Mouse (Mus musculus) embryonic facial prominence, embryonic 14.5 days (tissue): ENCODE data around the gene Cdc42ep4. TPM values are rescaled to one million over a fixed set of nuclear protein-coding genes. Genes with fewer than 3 reads are reported as not detected.

Experiments used
- ATAC-seq: fragments of 200-750 bp; cut with Nextera tagmentation; 2 replicates; pipeline ENCODE4 v1.8.0; 2017; ENCODE audit warnings: low read depth, moderate number of reproducible peaks, moderate TSS enrichment
- DNase-seq: peaks from one replicate; pipeline ENCODE4 v3.0.0-alpha.2; 2015; ENCODE audit warnings: low spot score
- H3K27ac ChIP-seq: fragments of 300-500 bp; sonication (generic); replicated peaks from 2 replicates; pipeline ENCODE4 v1.5.1; 2014; ENCODE audit warnings: low read depth, mild to moderate bottlenecking, low read length, moderate library complexity
- H3K27me3 ChIP-seq: fragments of 300-500 bp; sonication (generic); replicated peaks from 2 replicates; pipeline ENCODE4 v1.6.1; 2014; ENCODE audit warnings: low read length; ENCODE audit not compliant: control insufficient read depth, insufficient read depth
- H3K36me3 ChIP-seq: fragments of 300-500 bp; sonication (generic); 2 replicates; pipeline ENCODE4 v1.6.1; 2014; ENCODE audit warnings: low read length, mixed read lengths; ENCODE audit not compliant: control insufficient read depth, insufficient read depth
- H3K4me1 ChIP-seq: fragments of 300-500 bp; sonication (generic); 2 replicates; pipeline ENCODE4 v1.6.1; 2014; ENCODE audit warnings: antibody characterized with exemption, low read length; ENCODE audit not compliant: control insufficient read depth, insufficient read depth
- H3K4me2 ChIP-seq: fragments of 300-500 bp; sonication (generic); 2 replicates; pipeline ENCODE4 v1.6.1; 2014; ENCODE audit warnings: low read depth, mild to moderate bottlenecking, low read length, moderate library complexity, mixed read lengths
- H3K4me3 ChIP-seq: fragments of 300-500 bp; sonication (generic); 2 replicates; pipeline ENCODE4 v1.5.1; 2014; ENCODE audit warnings: low read depth, mild to moderate bottlenecking, low read length
- H3K9ac ChIP-seq: fragments of 300-500 bp; sonication (generic); 2 replicates; pipeline ENCODE4 v1.6.1; 2014; ENCODE audit warnings: low read depth, mild to moderate bottlenecking, low read length, moderate library complexity, mixed read lengths
- H3K9me3 ChIP-seq: fragments of 300-500 bp; sonication (generic); 2 replicates; pipeline ENCODE4 v1.6.1; 2016; ENCODE audit warnings: low read length; ENCODE audit not compliant: control insufficient read depth
- WGBS: fragments of 180-500 bp; shearing (Covaris S2); extraction: QIAGEN DNeasy Blood & Tissue Kit; methylation state at CpG from one replicate; pipeline ENCODE4 v1.1.7; 2014; 5-methylcytosine and 5-hydroxymethylcytosine counted together
- polyA plus RNA-seq: library from polyadenylated mRNA; unstranded; fragments of >200 nt; fragmentation: Nextera tagmentation; extraction: Ambion mirVana; gene quantifications from 2 replicates; pipeline ENCODE4 v1.2.1, GENCODE M21; 2014

Cdc42ep4 gene
- 39.3 and 51.0 TPM in 2 replicates for polyA plus RNA-seq

GRCm38 (mm10) chr11:113751484-113752084, at the start of gene Cdc42ep4:
Gene Cdc42ep4 (minus strand): TSS chr11:113751881.
- ATAC-seq: peak; percentile 86
- peak within 1 kb of the TSS; percentile 99 for H3K27ac ChIP-seq
- under 1% methylated on average over 39 of the region's 44 CpGs for WGBS
- H3K4me1 ChIP-seq: peaks cover 29% of the 10 kb centered on the region
- peak within 1 kb of the TSS; percentile 91 for H3K9ac ChIP-seq
- no peaks in the 10 kb centered on the region for H3K27me3 ChIP-seq
- H3K9me3 ChIP-seq: no peaks in the 10 kb centered on the region
- DNase-seq: peak; percentile 98
- H3K36me3 ChIP-seq: 0 out of 2 replicates have a peak, but pooled peaks cover 4% of the 10 kb centered on the region
- peak within 1 kb of the TSS; percentile 94 for H3K4me2 ChIP-seq
- H3K4me3 ChIP-seq: peak within 1 kb of the TSS; percentile 71

- Histone ChIP-seq H3K9ac (no peak overlapping the region), H3K4me2 (no peak overlapping the region), H3K27ac (no peak overlapping the region), H3K36me3 (0 out of 2 replicates have a peak, but pooled peaks cover 7% of the 10 kb centered on the region), H3K9me3 (no peaks in the 10 kb centered on the region), H3K4me3 (no peak overlapping the region), H3K4me1 (peaks cover 14% of the 10 kb centered on the region), H3K27me3 (no peaks in the 10 kb centered on the region)
- WGBS: 93% methylated on average over 12 of the region's 12 CpGs
- DNase-seq (no peak), ATAC-seq (no peak)
These were observed 48.3 kb upstream of the Cdc42ep4 start for GRCm38 (mm10) chr11:113800026-113800425.

- Histone ChIP-seq H3K4me2 (no peak overlapping the region), H3K27me3 (no peaks in the 10 kb centered on the region), H3K4me1 (peaks cover 14% of the 10 kb centered on the region), H3K9me3 (no peaks in the 10 kb centered on the region), H3K27ac (no peak overlapping the region), H3K9ac (no peak overlapping the region), H3K36me3 (no peaks in the 10 kb centered on the region), H3K4me3 (no peak overlapping the region)
- 81% methylated on average over 14 of the region's 14 CpGs for WGBS
- ATAC-seq: no peak
- DNase-seq: no peak
These were observed 47.4 kb upstream of the Cdc42ep4 start for GRCm38 (mm10) chr11:113799041-113799447.

GRCm38 (mm10) chr11:113798011-113798410, 46.3 kb upstream of the Cdc42ep4 start:
- Histone ChIP-seq H3K27me3 (no peaks in the 10 kb centered on the region), H3K9ac (no peak overlapping the region), H3K4me1 (peaks cover 14% of the 10 kb centered on the region), H3K9me3 (no peaks in the 10 kb centered on the region), H3K4me3 (no peak overlapping the region), H3K36me3 (no peaks in the 10 kb centered on the region), H3K4me2 (no peak overlapping the region), H3K27ac (no peak overlapping the region)
- ATAC-seq: no peak
- no peak for DNase-seq
- 67% methylated on average over 6 of the region's 6 CpGs for WGBS

GRCm38 (mm10) chr11:113797014-113797983, 45.6 kb upstream of the Cdc42ep4 start:
- Histone ChIP-seq H3K27me3 (no peaks in the 10 kb centered on the region), H3K27ac (0 out of 2 replicates have a peak overlapping the region, but pooled peaks have one; percentile 28), H3K9ac (no peak overlapping the region), H3K4me2 (no peak overlapping the region), H3K36me3 (no peaks in the 10 kb centered on the region), H3K9me3 (no peaks in the 10 kb centered on the region), H3K4me1 (peaks cover 16% of the 10 kb centered on the region), H3K4me3 (no peak overlapping the region)
- no peak; the same call in 1 of the 2 replicates for ATAC-seq
- WGBS: 56% methylated on average over 19 of the region's 19 CpGs
- no peak for DNase-seq

- no peak overlapping the region for H3K9ac ChIP-seq
- no peak for DNase-seq
- no peaks in the 10 kb centered on the region for H3K36me3 ChIP-seq
- no peak overlapping the region for H3K27ac ChIP-seq
- 78% methylated on average over 12 of the region's 12 CpGs for whole genome bisulfite sequencing
- ATAC-seq: no peak
- H3K4me3 ChIP-seq: no peak overlapping the region
- no peaks in the 10 kb centered on the region for H3K27me3 ChIP-seq
- H3K9me3 ChIP-seq: no peaks in the 10 kb centered on the region
- H3K4me2 ChIP-seq: no peak overlapping the region
- H3K4me1 ChIP-seq: peaks cover 30% of the 10 kb centered on the region
These were observed 44.2 kb upstream of the Cdc42ep4 start for GRCm38 (mm10) chr11:113795846-113796245.

GRCm38 (mm10) chr11:113791357-113792215, 39.9 kb upstream of the Cdc42ep4 start:
- Histone ChIP-seq H3K27me3 (no peaks in the 10 kb centered on the region), H3K4me2 (0 out of 2 replicates have a peak overlapping the region, but pooled peaks have one; percentile 15), H3K9ac (peak overlapping the region; percentile 14; the same call in 1 of the 2 replicates), H3K27ac (peak overlapping the region; percentile 72), H3K4me3 (no peak overlapping the region), H3K9me3 (no peaks in the 10 kb centered on the region), H3K36me3 (no peaks in the 10 kb centered on the region), H3K4me1 (peaks cover 34% of the 10 kb centered on the region)
- ATAC-seq (peak; percentile 82), DNase-seq (peak; percentile 84)
- 46% methylated on average over 14 of the region's 16 CpGs for WGBS

GRCm38 (mm10) chr11:113789101-113789500, 37.4 kb upstream of the Cdc42ep4 start:
- 14% methylated on average over 1 of the region's 1 CpGs for WGBS
- H3K27me3 ChIP-seq: no peaks in the 10 kb centered on the region
- H3K27ac ChIP-seq: peak overlapping the region; percentile 33; the same call in 1 of the 2 replicates
- H3K4me1 ChIP-seq: peaks cover 54% of the 10 kb centered on the region
- no peak overlapping the region for H3K4me3 ChIP-seq
- ATAC-seq (no peak), DNase-seq (no peak)
- no peak overlapping the region for H3K9ac ChIP-seq
- no peaks in the 10 kb centered on the region for H3K9me3 ChIP-seq
- H3K36me3 ChIP-seq: no peaks in the 10 kb centered on the region
- no peak overlapping the region for H3K4me2 ChIP-seq
